Mouse (Mus musculus) heart, adult 2 months (tissue): ENCODE results near the gene Atg2a. TPM values are rescaled to one million over a fixed set of nuclear protein-coding genes. Genes with fewer than 3 reads are reported as not detected.

Source experiments
- DNase-seq, 2 experiments: peaks; one replicate each; pipeline ENCODE4 v3.0.0; 2021
- H3K27ac ChIP-seq: fragments of 200-600 bp; 2 replicates; pipeline ENCODE4 v1.8.1; 2022
- H3K27me3 ChIP-seq: fragments of 200-500 bp; 2 replicates; pipeline ENCODE4 v1.6.1; 2012; ENCODE audit warnings: mild to moderate bottlenecking, low read length, inconsistent platforms, mixed read lengths; ENCODE audit not compliant: control insufficient read depth, insufficient read depth
- H3K36me3 ChIP-seq: fragments of 200-500 bp; 2 replicates; pipeline ENCODE4 v1.6.1; 2012; ENCODE audit warnings: low read length, inconsistent platforms; ENCODE audit not compliant: control insufficient read depth, insufficient read depth
- H3K4me1 ChIP-seq: fragments of 200-500 bp; 2 replicates; pipeline ENCODE4 v1.6.1; 2011; ENCODE audit warnings: low read length; ENCODE audit not compliant: control insufficient read depth, insufficient read depth
- H3K4me3 ChIP-seq: fragments of 200-600 bp; 2 replicates; pipeline ENCODE4 v1.8.1; 2022
- H3K79me2 ChIP-seq: fragments of 200-500 bp; replicated peaks from 2 replicates; pipeline ENCODE4 v1.6.1; 2012; ENCODE audit warnings: mild to moderate bottlenecking, inconsistent platforms, low read length, moderate library complexity, mixed read lengths; ENCODE audit not compliant: control insufficient read depth, insufficient read depth
- H3K9ac ChIP-seq: fragments of 200-500 bp; 2 replicates; pipeline ENCODE4 v1.6.1; 2012; ENCODE audit warnings: low read depth, mild to moderate bottlenecking, control low read depth, inconsistent platforms, low read length, mixed read lengths
- CTCF ChIP-seq: fragments of 200-600 bp; IDR thresholded peaks from 2 replicates; pipeline ENCODE4 v1.8.1; 2022; ENCODE audit warnings: antibody characterized with exemption, mild to moderate bottlenecking, moderate library complexity
- EP300 ChIP-seq: fragments of 200-500 bp; IDR thresholded peaks from 2 replicates; pipeline ENCODE4 v1.6.1; 2011; ENCODE audit warnings: low read depth, low read length, control low read depth; ENCODE audit not compliant: insufficient read depth
- POLR2A ChIP-seq: fragments of 200-500 bp; IDR thresholded peaks from 2 replicates; pipeline ENCODE4 v1.6.1; 2011; ENCODE audit warnings: mild to moderate bottlenecking, low read depth, low read length, control low read depth; ENCODE audit not compliant: insufficient read depth
- WGBS: fragments of 180-500 bp; shearing (Covaris S2); methylation state at CpG from one replicate; pipeline ENCODE4 v1.1.7; 2018; 5-methylcytosine and 5-hydroxymethylcytosine counted together
- intact Hi-C: fragments of 180-260 bp; cut with DNase I; formaldehyde crosslinking; loops from one replicate; pipeline ENCODE4 v1.15.1; 2025
- polyA plus RNA-seq: library from polyadenylated mRNA; depleted of rRNA; stranded (reverse); fragments of >200 nt; gene quantifications from 2 replicates; pipeline ENCODE4 v1.2.3, GENCODE M21; 2012
- total RNA-seq, 2 experiments: library from RNA; stranded (reverse); gene quantifications; 2 replicates each; pipeline ENCODE4 v1.2.3; 2021

The Atg2a gene
- total and polyA plus RNA-seq, 3 experiments: 20.5 to 26.3 (median 24.5) TPM

DNA sequence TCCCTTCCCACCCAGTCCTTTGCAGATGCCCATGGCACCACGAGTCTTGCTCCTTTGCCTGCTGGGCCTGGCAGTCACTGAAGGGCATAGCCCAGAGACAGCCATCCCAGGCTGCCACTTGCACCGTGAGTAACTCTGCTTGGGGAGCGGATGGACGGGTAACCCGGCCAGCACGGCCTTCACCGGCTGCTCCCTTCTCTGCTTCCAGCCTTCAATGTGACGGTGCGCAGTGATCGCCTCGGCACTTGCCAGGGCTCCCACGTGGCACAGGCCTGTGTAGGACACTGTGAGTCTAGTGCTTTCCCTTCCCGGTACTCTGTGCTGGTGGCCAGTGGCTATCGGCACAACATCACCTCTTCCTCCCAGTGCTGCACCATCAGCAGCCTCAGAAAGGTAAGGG, 14.7 kb upstream of the Atg2a start:
- H3K79me2 ChIP-seq: no peaks in the 10 kb centered on the region
- no peak for DNase-seq
- no peaks in the 10 kb centered on the region for H3K36me3 ChIP-seq
- intact Hi-C loops: no loop called here
- no peak overlapping the region for H3K4me3 ChIP-seq
- H3K4me1 ChIP-seq: no peaks in the 10 kb centered on the region
- no peaks in the 10 kb centered on the region for H3K27me3 ChIP-seq
- TF ChIP-seq POLR2A (no peak), CTCF (no peak), EP300 (no peak)
- no peak overlapping the region for H3K27ac ChIP-seq
- 91% methylated on average over 14 of the region's 14 CpGs for WGBS
- H3K9ac ChIP-seq: no peak overlapping the region

DNA sequence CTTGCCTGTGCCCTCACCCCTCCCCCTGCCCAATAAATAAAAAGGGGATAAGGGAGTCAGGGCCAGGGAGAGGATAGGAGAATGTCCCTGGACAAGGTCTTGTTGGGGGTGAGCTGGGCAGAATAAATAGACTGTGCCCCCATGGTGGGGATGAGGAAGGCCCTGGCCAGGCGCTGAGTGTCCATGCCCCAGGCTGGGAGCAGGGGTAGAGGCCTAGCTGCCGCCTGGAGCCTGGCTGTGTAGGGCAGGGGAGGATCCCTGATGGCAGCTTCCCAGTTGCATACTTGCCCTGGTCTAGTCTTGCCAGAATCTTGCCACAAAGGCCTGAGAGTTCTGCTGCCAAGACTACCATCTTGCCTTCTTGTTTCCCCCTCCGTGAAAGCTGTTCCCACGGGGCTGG, 13.6 kb upstream of the Atg2a start:
- H3K79me2 ChIP-seq: no peaks in the 10 kb centered on the region
- intact Hi-C loops: no loop called here
- no peak overlapping the region for H3K9ac ChIP-seq
- TF ChIP-seq POLR2A (no peak), CTCF (no peak), EP300 (no peak)
- no peak overlapping the region for H3K27ac ChIP-seq
- DNase-seq: no peak
- 78% methylated on average over 4 of the region's 4 CpGs for WGBS
- H3K4me3 ChIP-seq: no peak overlapping the region
- H3K36me3 ChIP-seq: no peaks in the 10 kb centered on the region
- no peaks in the 10 kb centered on the region for H3K27me3 ChIP-seq
- no peaks in the 10 kb centered on the region for H3K4me1 ChIP-seq

- Histone ChIP-seq H3K4me3 (no peak overlapping the region), H3K4me1 (no peaks in the 10 kb centered on the region; the same call in 1 of the 2 replicates), H3K9ac (no peak overlapping the region), H3K36me3 (no peaks in the 10 kb centered on the region), H3K27ac (no peak overlapping the region), H3K27me3 (no peaks in the 10 kb centered on the region), H3K79me2 (no peaks in the 10 kb centered on the region)
- no peak for TF ChIP-seq EP300
- TF ChIP-seq CTCF: no peak
- no peak for TF ChIP-seq POLR2A
- intact Hi-C loops: no loop called here
- peak; percentile 32 to 45 for DNase-seq
- WGBS: 80% methylated on average over 4 of the region's 4 CpGs
Measured at GRCm38 (mm10) chr19:6230411-6230810, 11.1 kb upstream of the Atg2a start.

DNA sequence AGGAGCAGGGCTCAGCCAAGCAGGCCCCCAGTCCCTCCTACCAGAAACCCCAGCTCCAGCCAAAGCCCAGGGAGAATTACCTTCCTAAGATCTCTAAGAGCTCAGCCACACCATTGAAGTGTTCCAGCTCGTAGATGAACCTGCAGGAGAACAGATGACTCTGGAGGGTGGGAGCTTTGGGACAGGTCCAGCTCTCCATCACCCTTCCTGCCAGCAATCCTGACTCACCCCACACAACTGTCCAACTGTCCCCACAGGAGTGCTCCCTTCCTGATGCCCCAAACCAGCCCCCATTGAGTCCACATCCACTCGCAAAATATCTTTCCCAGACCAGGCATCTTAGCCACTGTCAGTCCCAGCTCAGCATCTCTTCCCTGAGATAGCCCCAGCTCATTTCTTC, 10.4 kb upstream of the Atg2a start:
- WGBS: 62% methylated on average over 2 of the region's 2 CpGs
- Histone ChIP-seq H3K36me3 (no peaks in the 10 kb centered on the region), H3K27me3 (no peaks in the 10 kb centered on the region), H3K9ac (no peak overlapping the region), H3K4me3 (no peak overlapping the region), H3K79me2 (no peaks in the 10 kb centered on the region), H3K27ac (no peak overlapping the region), H3K4me1 (no peaks in the 10 kb centered on the region; the same call in 1 of the 2 replicates)
- TF ChIP-seq POLR2A: no peak
- no peak for TF ChIP-seq EP300
- no peak for TF ChIP-seq CTCF
- no peak for DNase-seq
- intact Hi-C loops: no loop called here

- H3K27ac ChIP-seq: no peak overlapping the region
- H3K4me1 ChIP-seq: peaks cover 3% of the 10 kb centered on the region
- intact Hi-C loops: no loop called here
- H3K27me3 ChIP-seq: no peaks in the 10 kb centered on the region
- no peak overlapping the region for H3K9ac ChIP-seq
- WGBS: 88% methylated on average over 16 of the region's 16 CpGs
- no peak overlapping the region for H3K4me3 ChIP-seq
- H3K79me2 ChIP-seq: no peaks in the 10 kb centered on the region
- no peak for TF ChIP-seq CTCF
- no peaks in the 10 kb centered on the region for H3K36me3 ChIP-seq
- DNase-seq: no peak
Measured at GRCm38 (mm10) chr19:6233647-6234046, 7.8 kb upstream of the Atg2a start.

GRCm38 (mm10) chr19:6234337-6235083, 7.0 kb upstream of the Atg2a start:
- H3K27ac ChIP-seq: peak overlapping the region; percentile 99; the same call in 1 of the 2 replicates
- peak; percentile 32 to 45 for DNase-seq
- intact Hi-C loops: no loop called here

More at GRCm38 (mm10) chr19:6234337-6235083, 7.0 kb upstream of the Atg2a start:
- Histone ChIP-seq H3K36me3 (no peaks in the 10 kb centered on the region), H3K4me1 (peaks cover 3% of the 10 kb centered on the region), H3K9ac (peak overlapping the region; percentile 89), H3K79me2 (no peaks in the 10 kb centered on the region), H3K27me3 (no peaks in the 10 kb centered on the region), H3K4me3 (peak overlapping the region; percentile 81)
- TF ChIP-seq EP300 (no peak), CTCF (no peak), POLR2A (no peak)
- WGBS: 73% methylated on average over 11 of the region's 11 CpGs
